Mouse (Mus musculus) layer of hippocampus, postnatal 36 days (tissue): ENCODE results near the gene Rps27a. TPM values are rescaled to one million over a fixed set of nuclear protein-coding genes. Genes with fewer than 3 reads are reported as not detected.

ENCODE experiments used
- DNase-seq, 2 experiments: peaks; one replicate each; pipeline ENCODE4 v3.0.0; 2022
- total RNA-seq, 2 experiments: library from RNA; stranded (reverse); gene quantifications; 2 replicates each; pipeline ENCODE4 v1.2.3; 2021

Gene Rps27a
- total RNA-seq, 2 experiments from 2014 or later, result 464 to 469 TPM

- no peak for DNase-seq
Measured at GRCm38 (mm10) chr11:29512818-29513535, 34.9 kb downstream of the Rps27a start.

DNA sequence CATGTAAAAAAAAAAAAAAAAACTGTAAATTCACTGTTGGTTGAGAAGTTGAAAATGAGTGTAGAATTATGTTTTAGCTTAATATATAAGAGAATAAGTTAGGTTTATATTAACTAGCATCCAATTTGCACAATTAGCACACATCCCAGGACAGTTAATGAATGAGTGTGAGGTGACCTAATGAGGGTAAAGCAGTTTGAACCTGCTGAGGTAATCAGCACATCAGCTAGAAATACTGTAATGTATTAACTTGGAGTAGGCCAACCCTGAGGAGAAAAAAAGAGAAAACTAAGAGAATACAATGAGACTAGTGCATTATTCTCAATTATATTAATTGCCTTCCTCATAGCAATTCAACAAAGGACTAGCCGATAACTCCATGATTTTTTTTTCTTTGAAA is 38.5 kb downstream of the Rps27a start:
- DNase-seq, result no peak

DNA sequence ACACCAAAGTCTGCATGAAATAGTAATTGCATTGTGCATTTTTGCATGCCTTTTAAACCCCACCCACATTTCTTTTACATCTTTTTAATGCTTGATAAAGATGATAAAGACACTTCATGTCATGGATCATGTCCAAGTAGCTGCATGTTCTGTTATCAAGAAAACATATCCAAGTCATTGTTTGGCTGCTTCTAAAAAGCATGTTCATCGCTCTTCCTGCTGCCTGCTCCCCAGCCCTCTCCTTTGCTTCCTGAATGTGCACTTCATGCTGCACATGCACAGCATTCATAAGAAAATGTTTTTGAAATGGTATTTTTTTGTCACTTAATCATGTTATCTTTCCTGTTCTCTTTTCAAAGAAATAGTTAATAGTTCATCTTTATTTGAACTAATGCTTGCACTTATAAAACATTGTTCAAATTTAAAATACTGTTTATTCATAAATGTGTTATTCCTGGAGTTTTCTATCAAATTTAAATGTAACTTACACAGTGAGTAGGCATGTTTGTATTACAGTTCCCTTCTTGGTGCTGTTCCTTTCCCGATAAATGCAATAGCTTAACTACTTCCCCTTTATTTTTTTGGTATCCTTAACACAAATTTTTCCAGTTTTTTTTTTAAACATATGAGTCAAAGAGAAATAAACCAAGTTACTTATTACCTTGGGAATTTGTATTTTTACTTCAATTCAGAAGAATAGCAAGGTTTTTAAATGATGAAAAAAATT is 42.8 kb downstream of the Rps27a start:
- DNase-seq, result no peak

- DNase-seq, result no peak
Measured at GRCm38 (mm10) chr11:29503948-29504893, 43.7 kb downstream of the Rps27a start.

DNA sequence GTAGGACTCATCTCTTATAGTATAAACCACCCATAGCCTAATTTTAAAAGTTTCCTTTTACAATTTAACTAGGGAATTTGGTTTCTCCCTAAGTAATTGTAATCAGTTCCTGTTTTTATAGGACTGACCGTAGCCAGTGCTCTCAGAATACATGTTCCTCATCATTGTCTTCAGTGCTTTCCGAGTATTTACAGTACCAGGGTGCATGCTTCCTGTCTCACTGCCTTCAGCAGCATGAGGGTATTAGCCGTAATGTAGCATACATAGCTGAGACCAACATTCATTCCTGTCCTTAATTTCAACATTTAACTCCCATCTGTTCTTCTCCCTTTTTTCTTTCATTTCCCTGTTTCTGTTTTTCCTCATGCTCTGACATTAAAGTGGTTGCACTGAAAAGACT is 50.9 kb downstream of the Rps27a start:
- no peak for DNase-seq

Other genes starting within 250 kb of the Rps27a start
- 10 to 100 TPM; 62.9 to 73.6 TPM for gene Ccdc88a, start 174.5 kb downstream of the Rps27a start, total RNA-seq
- gene Prorsd1, start 33.1 kb downstream of the Rps27a start, total RNA-seq, result 1 to 10 TPM; 3.7 to 5.1 TPM
- 10 to 100 TPM; 32.2 to 34.8 TPM for gene Mtif2, start 21.7 kb downstream of the Rps27a start, total RNA-seq
- under 1 TPM; 0.22 to 0.43 TPM for gene Clhc1, start 159 bp downstream of the Rps27a start, total RNA-seq
- gene Rtn4, start 144.8 kb upstream of the Rps27a start, total RNA-seq, result 100 to 1,000 TPM; 443 to 493 TPM